Mouse (Mus musculus): ENCODE data around the gene Soga1.

The Soga1 gene

GRCm38 (mm10) chr2:157064978-157065878, 13.8 kb downstream of the Soga1 start:
- DNase-seq (ENCODE audit: low read depth, low spot score), result no peak

DNA sequence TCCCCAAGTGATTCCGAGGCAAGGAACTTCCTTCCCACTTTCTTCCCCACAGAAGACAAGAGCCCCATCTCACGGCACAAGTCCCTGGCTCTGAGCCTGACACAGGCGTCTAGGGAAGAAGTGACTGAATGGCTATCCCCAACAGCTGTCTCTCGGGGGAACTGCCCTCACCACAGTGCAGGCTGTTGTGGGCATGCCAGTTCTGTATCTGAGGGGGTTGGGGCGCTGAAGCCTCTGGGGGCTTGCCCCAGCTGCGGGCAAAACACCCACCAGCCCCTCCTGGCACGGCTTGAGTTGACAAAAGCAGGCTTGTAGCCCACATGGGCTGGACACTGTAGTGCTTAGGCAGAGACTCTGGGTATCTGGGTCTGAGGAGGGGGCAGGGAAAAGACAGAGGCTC, 14.9 kb downstream of the Soga1 start:
- DNase-seq (ENCODE audit: low read depth, low spot score), result no peak

DNA sequence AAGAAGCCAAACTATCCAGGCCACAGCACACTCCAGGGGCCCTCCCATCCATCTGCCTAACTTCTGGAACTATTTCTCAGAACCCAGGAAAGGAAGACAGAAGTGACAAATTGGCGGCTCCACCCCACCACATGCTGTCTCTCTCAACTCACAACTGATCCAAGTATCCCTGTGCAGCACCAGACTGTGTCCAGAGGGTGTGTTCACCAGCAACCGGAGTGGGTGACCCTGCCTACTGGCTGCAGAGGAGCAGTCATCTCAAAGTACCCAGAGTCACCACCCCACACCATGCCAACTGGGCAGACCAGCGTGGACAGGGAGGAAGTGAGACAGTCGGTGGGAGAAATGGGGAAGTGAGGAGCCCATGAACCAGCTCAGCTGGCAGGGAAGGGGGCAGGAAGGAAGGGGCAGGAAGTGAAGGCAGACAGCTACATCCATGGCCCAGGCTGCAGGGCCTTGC, 15.8 kb downstream of the Soga1 start:
- peak; percentile 20 for DNase-seq (ENCODE audit: low read depth, low spot score)

- DNase-seq (ENCODE audit: low read depth, low spot score), result no peak
These were observed 18.3 kb downstream of the Soga1 start for GRCm38 (mm10) chr2:157060557-157061305.

- DNase-seq (ENCODE audit: low read depth, low spot score), result no peak
These were observed 19.0 kb downstream of the Soga1 start for GRCm38 (mm10) chr2:157060037-157060436.

DNA sequence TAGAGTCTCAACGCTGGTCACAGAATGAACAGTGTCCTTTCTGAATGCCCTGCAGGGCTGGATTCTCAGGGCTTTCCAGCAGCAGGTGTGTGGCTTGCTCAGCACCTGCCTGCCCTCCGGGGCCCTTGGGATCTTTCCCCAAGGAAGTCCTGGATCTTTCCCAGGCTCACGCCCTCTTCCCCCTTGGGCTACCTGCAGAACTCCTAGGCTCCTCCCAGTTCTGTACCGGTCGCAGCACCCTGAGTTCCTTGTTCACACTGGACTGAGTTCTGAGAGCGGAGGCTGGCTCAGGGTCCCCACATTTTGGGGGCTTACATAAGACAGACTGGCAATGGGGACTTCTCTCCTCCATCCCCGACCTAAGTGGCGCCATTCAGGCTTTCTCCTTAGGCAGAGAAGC, 19.9 kb downstream of the Soga1 start:
- DNase-seq (ENCODE audit: low read depth, low spot score), result no peak

DNA sequence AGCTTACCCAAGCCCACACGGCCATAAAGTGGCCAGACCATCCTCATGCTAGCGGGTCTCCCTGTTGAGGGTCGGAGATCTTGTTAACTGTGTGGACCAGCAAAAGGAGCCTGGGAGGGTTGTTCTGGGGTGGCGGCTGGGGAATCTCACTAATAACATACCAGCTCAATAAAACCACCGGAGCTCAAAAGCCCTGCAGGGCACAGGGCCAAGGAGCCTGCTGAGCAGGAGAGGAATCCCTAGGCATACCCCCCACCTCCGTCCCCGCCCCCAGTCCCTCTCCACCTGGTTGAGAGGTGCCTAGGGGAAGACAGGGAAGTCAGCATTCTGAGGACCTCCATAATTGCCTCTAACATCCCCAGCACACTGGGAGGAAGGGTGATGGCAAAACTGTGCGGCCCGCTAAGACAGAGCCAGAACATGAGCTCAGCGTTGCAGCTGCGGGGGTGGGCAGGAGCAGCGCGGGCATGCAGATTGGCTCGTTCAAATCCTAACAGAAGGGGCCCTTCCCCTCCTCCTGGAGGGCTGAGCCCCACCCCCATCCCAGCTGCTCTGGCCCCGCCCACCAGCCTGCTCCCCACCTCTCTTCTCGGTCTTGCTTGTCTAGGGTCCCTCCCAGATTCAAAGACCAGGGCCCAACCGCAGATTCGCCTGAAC, 20.6 kb downstream of the Soga1 start:
- no peak for DNase-seq (ENCODE audit: low read depth, low spot score)

- no peak for DNase-seq (ENCODE audit: low read depth, low spot score)
These were observed 21.3 kb downstream of the Soga1 start for GRCm38 (mm10) chr2:157057758-157058157.

DNA sequence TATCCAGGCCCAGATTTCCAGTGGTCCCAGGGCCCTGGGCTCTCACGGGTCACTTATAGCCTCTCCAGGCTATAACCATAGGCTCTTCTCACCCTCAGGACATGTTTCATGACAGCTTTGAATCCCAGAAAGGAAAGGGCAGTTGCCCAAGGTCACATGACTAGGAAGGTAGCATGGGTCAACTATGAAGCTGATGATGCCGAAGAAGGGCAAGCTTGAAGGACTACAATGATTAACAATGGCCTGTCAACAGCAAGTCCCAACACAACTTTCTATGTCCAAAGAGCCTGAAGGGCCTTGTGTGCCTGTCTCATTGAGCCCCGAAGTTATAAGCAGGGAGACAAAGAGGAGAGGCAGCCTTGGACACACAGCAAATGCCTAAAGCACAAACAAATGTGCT, 21.9 kb downstream of the Soga1 start:
- no peak for DNase-seq (ENCODE audit: low read depth, low spot score)

GRCm38 (mm10) chr2:157055721-157056120, 23.3 kb downstream of the Soga1 start:
- DNase-seq (ENCODE audit: low read depth, low spot score), result no peak

DNA sequence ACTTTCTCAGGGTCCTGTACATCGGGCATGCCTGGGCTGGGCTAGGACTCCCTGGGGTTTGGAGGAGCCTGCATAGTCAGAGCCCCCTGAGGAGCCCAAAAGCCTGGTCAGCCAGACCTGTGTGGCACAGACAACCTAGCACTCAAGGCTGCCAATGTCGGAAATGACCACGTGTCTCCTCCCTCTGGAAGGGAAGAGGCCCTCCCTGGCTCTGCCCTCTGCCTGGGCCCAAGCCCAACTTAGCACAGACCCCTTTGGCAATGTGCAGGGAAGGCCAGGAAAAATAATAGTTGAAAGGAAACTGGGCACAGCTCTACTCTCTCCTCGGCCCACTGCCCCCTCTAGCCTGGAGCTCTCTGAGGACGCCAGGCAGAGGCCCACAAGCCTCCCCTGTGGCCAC, 24.2 kb downstream of the Soga1 start:
- DNase-seq (ENCODE audit: low read depth, low spot score), result peak; percentile 34

DNA sequence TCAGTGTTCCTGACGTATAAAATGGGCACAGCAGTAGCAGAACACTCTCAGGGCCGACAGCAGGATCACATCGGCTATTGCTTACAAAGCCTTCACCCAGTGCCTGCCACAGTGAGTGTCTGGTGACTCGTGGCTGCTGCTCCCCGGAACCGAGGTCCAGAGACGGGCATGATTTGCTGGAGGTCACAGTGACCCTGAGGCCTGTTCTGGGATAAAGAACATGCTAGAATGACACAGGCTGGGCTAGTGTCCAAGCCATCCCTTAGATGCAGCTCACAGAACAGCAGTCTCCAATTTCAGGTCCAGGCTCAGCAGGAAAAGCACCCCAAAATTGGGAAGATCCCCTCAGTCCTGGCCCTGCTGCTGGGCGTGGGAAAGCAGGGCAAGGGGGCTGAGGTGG, 24.8 kb downstream of the Soga1 start:
- DNase-seq (ENCODE audit: low read depth, low spot score), result peak; percentile 68

GRCm38 (mm10) chr2:157053787-157054186, 25.3 kb downstream of the Soga1 start:
- DNase-seq (ENCODE audit: low read depth, low spot score), result peak; percentile 40

DNA sequence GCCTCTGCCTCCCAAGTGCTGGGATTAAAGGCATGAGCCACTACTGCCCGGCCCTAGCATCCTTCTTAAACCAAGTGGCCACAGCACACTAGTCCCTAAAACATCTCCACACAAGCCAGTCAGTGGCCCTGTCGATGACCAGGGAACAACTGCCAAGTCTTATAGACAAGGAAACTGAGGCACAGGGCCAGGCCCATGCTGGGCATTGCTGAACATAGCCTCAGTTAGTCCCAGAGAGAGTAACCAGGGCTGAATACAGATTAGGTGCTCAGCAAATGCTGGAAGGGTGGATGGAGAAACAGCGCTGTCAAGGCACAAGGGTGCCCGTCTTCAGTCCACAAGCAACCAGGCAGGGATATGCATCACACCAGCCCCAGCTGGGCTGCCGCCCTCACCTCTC, 25.9 kb downstream of the Soga1 start:
- no peak for DNase-seq (ENCODE audit: low read depth, low spot score)

DNA sequence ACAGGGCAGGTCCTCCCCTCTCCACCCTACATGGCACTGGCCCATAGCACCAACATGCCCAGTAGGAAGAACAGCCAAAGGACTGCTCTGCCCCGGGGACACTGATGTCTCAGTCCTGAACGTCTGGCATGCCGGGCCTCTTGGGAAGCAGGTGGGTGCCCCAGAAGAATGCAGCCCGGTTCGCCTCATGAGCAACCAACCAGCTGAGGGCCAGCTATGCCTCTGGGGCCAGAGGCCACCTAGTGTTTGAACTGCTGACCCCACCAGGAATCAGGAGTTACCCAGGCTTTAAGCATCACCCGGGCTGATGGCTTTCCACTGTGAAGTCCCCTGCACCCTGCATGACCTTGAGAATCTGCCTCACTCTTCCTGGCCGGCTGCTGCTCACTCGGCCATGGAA, 26.6 kb downstream of the Soga1 start:
- no peak for DNase-seq (ENCODE audit: low read depth, low spot score)

- DNase-seq (ENCODE audit: low read depth, low spot score), result no peak
These were observed 29.2 kb downstream of the Soga1 start for GRCm38 (mm10) chr2:157049831-157050243.

- no peak for DNase-seq (ENCODE audit: low read depth, low spot score)
These were observed 30.5 kb downstream of the Soga1 start for GRCm38 (mm10) chr2:157048395-157049181.

DNA sequence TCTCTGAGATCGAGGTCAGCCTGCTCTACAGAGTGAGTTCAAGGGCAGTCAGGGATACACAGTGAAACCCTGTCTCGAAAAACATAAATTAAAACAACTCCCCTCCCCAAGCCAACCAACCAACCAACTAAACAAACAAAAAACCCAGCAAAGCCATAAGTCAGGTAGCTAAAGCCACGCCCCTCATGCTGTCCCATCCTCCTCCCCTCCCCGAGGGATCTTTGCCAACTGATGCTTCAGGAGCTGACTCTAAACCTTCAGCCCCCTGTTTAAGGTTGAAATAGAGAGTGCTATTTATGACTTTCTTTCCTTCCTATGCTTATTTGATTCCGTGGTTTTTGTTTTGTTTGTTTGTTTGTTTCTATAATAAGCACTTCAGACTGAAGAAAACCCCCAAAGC, 32.1 kb downstream of the Soga1 start:
- DNase-seq (ENCODE audit: low read depth, low spot score), result no peak

DNA sequence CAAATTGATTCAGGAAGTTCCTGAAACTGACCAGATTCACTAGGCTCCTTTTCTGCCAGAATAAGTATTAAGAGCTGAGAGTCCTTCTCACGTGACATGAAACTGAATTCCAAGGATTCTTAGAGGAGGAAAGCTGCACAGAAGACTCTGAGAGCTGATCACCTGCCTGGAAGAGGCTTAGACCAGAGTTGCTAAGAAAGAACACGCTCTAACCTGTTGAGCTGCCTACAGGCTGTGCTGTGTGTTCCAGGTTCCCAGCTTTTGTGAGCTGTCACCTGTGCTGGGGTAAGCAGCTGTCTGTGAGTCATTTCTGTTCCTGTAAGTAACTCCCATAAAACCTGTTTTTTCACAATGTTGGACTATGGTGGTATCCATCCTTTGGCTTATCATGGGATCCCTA, 33.1 kb downstream of the Soga1 start:
- no peak for DNase-seq (ENCODE audit: low read depth, low spot score)

- peak; percentile 62 for DNase-seq (ENCODE audit: low read depth, low spot score)
These were observed 35.1 kb downstream of the Soga1 start for GRCm38 (mm10) chr2:157043987-157044386.

- no peak for DNase-seq (ENCODE audit: low read depth, low spot score)
These were observed 35.5 kb downstream of the Soga1 start for GRCm38 (mm10) chr2:157043556-157043955.

Measured in 3T3-L1 (cell line).